Mouse (Mus musculus) neural tube, embryonic 15.5 days (tissue): ENCODE data around the gene Mss51. TPM values are rescaled to one million over a fixed set of nuclear protein-coding genes. Genes with fewer than 3 reads are reported as not detected.

Experiments
- ATAC-seq: fragments of 200-750 bp; cut with Nextera tagmentation; 2 replicates; pipeline ENCODE4 v1.8.0; 2017; ENCODE audit warnings: mild to moderate bottlenecking, moderate TSS enrichment, moderate library complexity; ENCODE audit not compliant: low FRiP score
- H3K27ac ChIP-seq: fragments of 300-500 bp; sonication (generic); replicated peaks from 2 replicates; pipeline ENCODE4 v1.5.1; 2015; ENCODE audit warnings: mild to moderate bottlenecking, inconsistent platforms
- H3K27me3 ChIP-seq: fragments of 300-500 bp; sonication (generic); replicated peaks from 2 replicates; pipeline ENCODE4 v1.6.1; 2015; ENCODE audit warnings: inconsistent platforms
- H3K36me3 ChIP-seq: fragments of 300-500 bp; sonication (generic); 2 replicates; pipeline ENCODE4 v1.6.1; 2015; ENCODE audit warnings: inconsistent platforms
- H3K4me1 ChIP-seq: fragments of 300-500 bp; sonication (generic); 2 replicates; pipeline ENCODE4 v1.6.1; 2015; ENCODE audit warnings: inconsistent platforms
- H3K4me2 ChIP-seq: fragments of 300-500 bp; sonication (generic); 2 replicates; pipeline ENCODE4 v1.6.1; 2015; ENCODE audit warnings: inconsistent platforms, mild to moderate bottlenecking, moderate library complexity
- H3K4me3 ChIP-seq: fragments of 300-500 bp; sonication (generic); replicated peaks from 2 replicates; pipeline ENCODE4 v1.5.1; 2015; ENCODE audit warnings: mild to moderate bottlenecking, inconsistent platforms
- H3K9ac ChIP-seq: fragments of 300-500 bp; sonication (generic); replicated peaks from 2 replicates; pipeline ENCODE4 v1.6.1; 2015; ENCODE audit warnings: mild to moderate bottlenecking, inconsistent platforms
- H3K9me3 ChIP-seq: fragments of 300-500 bp; sonication (generic); replicated peaks from 2 replicates; pipeline ENCODE4 v1.6.1; 2016; ENCODE audit warnings: inconsistent platforms
- WGBS: fragments of 180-500 bp; shearing (Covaris S2); methylation state at CpG from one replicate; pipeline ENCODE4 v1.1.7; 2015; ENCODE audit warnings: mixed read lengths; 5-methylcytosine and 5-hydroxymethylcytosine counted together
- polyA plus RNA-seq: library from polyadenylated mRNA; unstranded; fragments of >200 nt; fragmentation: Nextera tagmentation; extraction: Ambion mirVana; gene quantifications from 2 replicates; pipeline ENCODE4 v1.2.1, GENCODE M21; 2015

Gene Mss51
- polyA plus RNA-seq, 1 experiment from 2014 or later, result 0.40 TPM

GRCm38 (mm10) chr14:20447209-20447608 lies 49.5 kb downstream of the Mss51 start:
- Histone ChIP-seq H3K4me3 (no peak overlapping the region), H3K9me3 (no peaks in the 10 kb centered on the region), H3K27me3 (no peaks in the 10 kb centered on the region), H3K9ac (no peak overlapping the region), H3K4me1 (peaks cover 9% of the 10 kb centered on the region), H3K27ac (no peak overlapping the region), H3K4me2 (0 out of 2 replicates have a peak overlapping the region, but pooled peaks have one; percentile 3), H3K36me3 (no peaks in the 10 kb centered on the region)
- no peak for ATAC-seq
- WGBS, result 67% methylated on average over 12 of the region's 12 CpGs

- H3K4me1 ChIP-seq, result no peaks in the 10 kb centered on the region
- whole genome bisulfite sequencing, result 78% methylated on average over 17 of the region's 17 CpGs
- no peaks in the 10 kb centered on the region for H3K27me3 ChIP-seq
- H3K36me3 ChIP-seq, result no peaks in the 10 kb centered on the region
- H3K9me3 ChIP-seq, result no peaks in the 10 kb centered on the region
- H3K4me3 ChIP-seq, result no peak overlapping the region
- H3K27ac ChIP-seq, result no peak overlapping the region
- no peak for ATAC-seq
- no peak overlapping the region for H3K4me2 ChIP-seq
- H3K9ac ChIP-seq, result no peak overlapping the region
Measured at GRCm38 (mm10) chr14:20442252-20442651, 54.4 kb downstream of the Mss51 start.

- H3K36me3 ChIP-seq, result no peaks in the 10 kb centered on the region
- H3K4me1 ChIP-seq, result no peaks in the 10 kb centered on the region
- H3K9me3 ChIP-seq, result no peaks in the 10 kb centered on the region
- no peaks in the 10 kb centered on the region for H3K27me3 ChIP-seq
- ATAC-seq, result no peak
- H3K4me2 ChIP-seq, result no peak overlapping the region
- no peak overlapping the region for H3K4me3 ChIP-seq
- 75% methylated on average over 6 of the region's 6 CpGs for WGBS
- no peak overlapping the region for H3K27ac ChIP-seq
- no peak overlapping the region for H3K9ac ChIP-seq
Measured at GRCm38 (mm10) chr14:20436976-20437375, 59.7 kb downstream of the Mss51 start.

Other genes with a start within 250 kb of the Mss51 start
- 0.19 TPM in 1 of 2 replicates, not detected in the other for gene Kcnk16, start 227.7 kb downstream of the Mss51 start, polyA plus RNA-seq
- 14.0 and 18.0 TPM in 2 replicates for gene Nudt13, start 202.2 kb downstream of the Mss51 start, polyA plus RNA-seq
- 48.4 and 51.3 TPM in 2 replicates for gene Ecd, start 148.8 kb downstream of the Mss51 start, polyA plus RNA-seq
- gene Fam149b, start 148.7 kb downstream of the Mss51 start, polyA plus RNA-seq, result 40.8 and 41.2 TPM in 2 replicates
- 115 and 145 TPM in 2 replicates for gene Dnajc9, start 108.0 kb downstream of the Mss51 start, polyA plus RNA-seq
- gene Mrps16, start 103.3 kb downstream of the Mss51 start, polyA plus RNA-seq, result 72.5 and 81.9 TPM in 2 replicates
- gene Cfap70, start 44.7 kb downstream of the Mss51 start, polyA plus RNA-seq, result 0.96 and 1.3 TPM in 2 replicates
- gene Anxa7, start 16.8 kb downstream of the Mss51 start, polyA plus RNA-seq, result 18.0 and 29.8 TPM in 2 replicates
- 79.9 and 89.5 TPM in 2 replicates for gene Ppp3cb, start 49.7 kb upstream of the Mss51 start, polyA plus RNA-seq
- 9.1 and 9.7 TPM in 2 replicates for gene Usp54, start 144.2 kb upstream of the Mss51 start, polyA plus RNA-seq
- 1.1 and 2.5 TPM in 2 replicates for gene Myoz1, start 159.6 kb upstream of the Mss51 start, polyA plus RNA-seq
- gene Synpo2l, start 171.5 kb upstream of the Mss51 start, polyA plus RNA-seq, result 1.4 and 2.4 TPM in 2 replicates
- gene Sec24c, start 177.4 kb upstream of the Mss51 start, polyA plus RNA-seq, result 84.3 and 87.4 TPM in 2 replicates
- 30.0 and 31.5 TPM in 2 replicates for gene Fut11, start 198.1 kb upstream of the Mss51 start, polyA plus RNA-seq
- 173 and 194 TPM in 2 replicates for gene Chchd1, start 206.1 kb upstream of the Mss51 start, polyA plus RNA-seq
- 39.1 and 43.0 TPM in 2 replicates for gene Zswim8, start 210.7 kb upstream of the Mss51 start, polyA plus RNA-seq
- 17.1 and 19.3 TPM in 2 replicates for gene Ndst2, start 237.7 kb upstream of the Mss51 start, polyA plus RNA-seq